Mouse (Mus musculus): ENCODE results near the gene Trrap. TPM values are rescaled to one million over a fixed set of nuclear protein-coding genes. Genes with fewer than 3 reads are reported as not detected.
A peak's percentile ranks its signal among the peaks of the same experiment; 100 is the strongest.

Trrap gene
- total and polyA plus RNA-seq, 3 experiments = 18.2 to 77.0 (median 55.0) TPM

- H3K4me3 ChIP-seq (replicated peaks in 1 of 3; ENCODE audit: low read depth in 2 of 3, low read length in 2 of 3, poor library complexity in 1 of 3) = no peak overlapping the region
- no peaks in the 10 kb centered on the region for H3K9me3 ChIP-seq (replicated peaks; ENCODE audit: low read length)
- no peak overlapping the region for H3K9ac ChIP-seq (ENCODE audit: insufficient read depth, low read depth)
- H3K27ac ChIP-seq (ENCODE audit: insufficient read depth, low read depth) = no peak overlapping the region
- H3K27me3 ChIP-seq (replicated peaks) = no peaks in the 10 kb centered on the region
- in situ Hi-C loops (cut with MboI; ENCODE audit: low pct_ligation_motif_present, low pct_unique_long_range_greater_than_20kb, low sequenced_read_pairs) (loop anchor here (10.0 kb wide), 1 partner anchor 45 kb away; no protein-coding TSS in a partner anchor), dilution Hi-C loops (cut with MboI; ENCODE audit: extremely low pct_ligation_motif_present, extremely low pct_unique_long_range_greater_than_20kb, low sequenced_read_pairs) (no loop called here)
- DNase-seq (ENCODE audit: extremely low read depth) = no peak
- H3K4me2 ChIP-seq (ENCODE audit: insufficient read depth, low read depth, poor library complexity, severe bottlenecking) = no peak overlapping the region
- H3K79me2 ChIP-seq (replicated peaks; ENCODE audit: control insufficient read depth, extremely low read depth, insufficient read depth, poor library complexity, severe bottlenecking) = no peaks in the 10 kb centered on the region
- TF ChIP-seq CHD2 (IDR thresholded peaks at IDR 0.05; ENCODE audit: low read length) (no peak), HCFC1 (IDR thresholded peaks at IDR 0.05; ENCODE audit: low read depth, low read length) (no peak), ELF1 (IDR thresholded peaks at IDR 0.05; ENCODE audit: low read depth, low read length) (no peak), POLR2A (IDR thresholded peaks at IDR 0.05; ENCODE audit: low read depth, low read length) (no peak)
- H3K36me3 ChIP-seq (replicated peaks in 1 of 2; ENCODE audit: control insufficient read depth in 1 of 2, insufficient read depth in 1 of 2, low read length in 1 of 2) = peaks cover 89 to 95% of the 10 kb centered on the region in 2 experiments
- H3K4me1 ChIP-seq (ENCODE audit: control insufficient read depth in 1 of 2, insufficient read depth in 2 of 2) = peaks cover 0 to 8% of the 10 kb centered on the region in 2 experiments; a peak in 1 of 4 replicates
Observed at GRCm38 (mm10) chr5:144829631-144830030, 62.1 kb downstream of the Trrap start.

- no peak overlapping the region for H3K4me2 ChIP-seq (ENCODE audit: insufficient read depth, low read depth, poor library complexity, severe bottlenecking)
- no peak overlapping the region for H3K27ac ChIP-seq (ENCODE audit: insufficient read depth, low read depth)
- no peaks in the 10 kb centered on the region for H3K9me3 ChIP-seq (replicated peaks; ENCODE audit: low read length)
- peaks cover 0 to 8% of the 10 kb centered on the region in 2 experiments; a peak in 1 of 4 replicates for H3K4me1 ChIP-seq (ENCODE audit: control insufficient read depth in 1 of 2, insufficient read depth in 2 of 2)
- no peaks in the 10 kb centered on the region for H3K79me2 ChIP-seq (replicated peaks; ENCODE audit: control insufficient read depth, extremely low read depth, insufficient read depth, poor library complexity, severe bottlenecking)
- in situ Hi-C loops (cut with MboI; ENCODE audit: low pct_ligation_motif_present, low pct_unique_long_range_greater_than_20kb, low sequenced_read_pairs) = loop anchor here (10.0 kb wide), 1 partner anchor 47 kb away; no protein-coding TSS in a partner anchor
- DNase-seq (ENCODE audit: extremely low read depth) = peak; percentile 42
- dilution Hi-C loops (cut with MboI; ENCODE audit: extremely low pct_ligation_motif_present, extremely low pct_unique_long_range_greater_than_20kb, low sequenced_read_pairs) = no loop called here
- H3K27me3 ChIP-seq (replicated peaks) = no peaks in the 10 kb centered on the region
- no peak overlapping the region for H3K9ac ChIP-seq (ENCODE audit: insufficient read depth, low read depth)
- no peak overlapping the region for H3K4me3 ChIP-seq (replicated peaks in 1 of 3; ENCODE audit: low read depth in 2 of 3, low read length in 2 of 3, poor library complexity in 1 of 3)
- peaks cover 89 to 96% of the 10 kb centered on the region in 2 experiments for H3K36me3 ChIP-seq (replicated peaks in 1 of 2; ENCODE audit: control insufficient read depth in 1 of 2, insufficient read depth in 1 of 2, low read length in 1 of 2)
- peak; percentile 62; the same call in 1 of the 2 replicates for TF ChIP-seq MAFK (IDR thresholded peaks at IDR 0.05; ENCODE audit: insufficient replicate concordance, low read length)
- TF ChIP-seq KAT2A (IDR thresholded peaks at IDR 0.05; ENCODE audit: insufficient replicate concordance, low read length) = no peak
Observed at GRCm38 (mm10) chr5:144831840-144832469, 64.4 kb downstream of the Trrap start.

- Histone ChIP-seq H3K27me3 (replicated peaks) (no peaks in the 10 kb centered on the region), H3K4me2 (ENCODE audit: insufficient read depth, low read depth, poor library complexity, severe bottlenecking) (no peak overlapping the region), H3K4me3 (replicated peaks in 1 of 3; ENCODE audit: low read depth in 2 of 3, low read length in 2 of 3, poor library complexity in 1 of 3) (no peak overlapping the region), H3K9ac (ENCODE audit: insufficient read depth, low read depth) (no peak overlapping the region), H3K27ac (ENCODE audit: insufficient read depth, low read depth) (no peak overlapping the region), H3K79me2 (replicated peaks; ENCODE audit: control insufficient read depth, extremely low read depth, insufficient read depth, poor library complexity, severe bottlenecking) (no peaks in the 10 kb centered on the region), H3K36me3 (replicated peaks in 1 of 2; ENCODE audit: control insufficient read depth in 1 of 2, insufficient read depth in 1 of 2, low read length in 1 of 2) (peaks cover 84 to 96% of the 10 kb centered on the region in 2 experiments), H3K4me1 (ENCODE audit: control insufficient read depth in 1 of 2, insufficient read depth in 2 of 2) (peaks cover 0 to 8% of the 10 kb centered on the region in 2 experiments; a peak in 1 of 4 replicates), H3K9me3 (replicated peaks; ENCODE audit: low read length) (no peaks in the 10 kb centered on the region)
- in situ Hi-C loops (cut with MboI; ENCODE audit: low pct_ligation_motif_present, low pct_unique_long_range_greater_than_20kb, low sequenced_read_pairs) = loop anchor here (10.0 kb wide), 1 partner anchor 51 kb away; no protein-coding TSS in a partner anchor
- dilution Hi-C loops (cut with MboI; ENCODE audit: extremely low pct_ligation_motif_present, extremely low pct_unique_long_range_greater_than_20kb, low sequenced_read_pairs) = no loop called here
- TF ChIP-seq USF1 (IDR thresholded peaks at IDR 0.05; ENCODE audit: low read depth, low read length) (no peak), MXI1 (IDR thresholded peaks at IDR 0.05; ENCODE audit: low read depth, low read length) (no peak), PAX5 (IDR thresholded peaks at IDR 0.05; ENCODE audit: low read length) (no peak), CHD2 (IDR thresholded peaks at IDR 0.05; ENCODE audit: low read length) (no peak), ELF1 (IDR thresholded peaks at IDR 0.05; ENCODE audit: low read depth, low read length) (no peak), POLR2AphosphoS2 (IDR thresholded peaks at IDR 0.05; ENCODE audit: low read depth, low read length) (no peak), JUN (IDR thresholded peaks at IDR 0.05; ENCODE audit: insufficient read depth, low read depth, low read length) (no peak), CTCF (conservative IDR thresholded peaks at IDR 0.05 in 1 of 2, IDR thresholded peaks at IDR 0.05 in 1 of 2; ENCODE audit: low read depth in 2 of 2, low read length in 2 of 2) (peak in 1 of 2 experiments; percentile 32; a peak in 2 of 4 replicates), NRF1 (IDR thresholded peaks at IDR 0.05; ENCODE audit: low read depth, low read length) (no peak), SMC3 (IDR thresholded peaks at IDR 0.05; ENCODE audit: low read depth, low read length) (0 out of 2 replicates have a peak, but pooled peaks have one; percentile 5), ETS1 (conservative IDR thresholded peaks at IDR 0.05; ENCODE audit: low read depth, low read length) (no peak), IRF4 (IDR thresholded peaks at IDR 0.05; ENCODE audit: low read depth, low read length) (no peak), NELFE (IDR thresholded peaks at IDR 0.05; ENCODE audit: low read depth, low read length) (no peak), BHLHE40 (IDR thresholded peaks at IDR 0.05; ENCODE audit: low read depth, low read length) (no peak)
- DNase-seq (ENCODE audit: extremely low read depth) = peak; percentile 26
Observed at GRCm38 (mm10) chr5:144836100-144836499, 68.6 kb downstream of the Trrap start.
